ENCODE assay signal across 22 mouse cellular contexts in genomic region chr12:71408396-71409050, GRCm38 (mm10).
DNase-seq lines count a peak whose midpoint lies in the region; ATAC-seq and TF ChIP-seq lines count a peak whose summit lies in the region.
"Had no signal": no experiment of that assay in that cellular context is flagged by ENCODE, and none has a peak within 500 bp of the region (broad histone marks: within the 10 kb centered on the region; RNA-seq: fewer than 3 reads in every experiment).

No protein-coding gene starts in this region.

- TF ChIP-seq CTCF in forebrain, postnatal 0 days (IDR thresholded peaks at IDR 0.05; ENCODE audit: low read depth) = no peak
- no peak for TF ChIP-seq CTCF in intestine, postnatal 0 days (IDR thresholded peaks at IDR 0.05; ENCODE audit: low read depth)
- TF ChIP-seq CTCF in hindbrain, postnatal 0 days (IDR thresholded peaks at IDR 0.05; ENCODE audit: low read depth) = no peak

- H3K9ac ChIP-seq in forebrain, postnatal 0 days = no peak overlapping the region
- no peak overlapping the region for H3K9ac ChIP-seq in midbrain, embryonic 11.5 days (ENCODE audit: low read length)
- no peak overlapping the region for H3K9ac ChIP-seq in midbrain, embryonic 16.5 days (ENCODE audit: low read depth, low read length)
- H3K9ac ChIP-seq in forebrain, embryonic 16.5 days (replicated peaks; ENCODE audit: low read depth, low read length) = no peak overlapping the region
- no peak overlapping the region for H3K9ac ChIP-seq in intestine, postnatal 0 days (ENCODE audit: low read depth, low read length)
- H3K9ac ChIP-seq in kidney, embryonic 15.5 days = no peak overlapping the region
- H3K9ac ChIP-seq in hindbrain, postnatal 0 days (replicated peaks; ENCODE audit: low read length) = no peak overlapping the region
- H3K9ac ChIP-seq: embryonic facial prominence, embryonic 12.5 days; heart, embryonic 13.5 days; hindbrain, embryonic 12.5 days had no signal

- H3K4me3 ChIP-seq in forebrain, embryonic 10.5 days = no peak overlapping the region
- no peak overlapping the region for H3K4me3 ChIP-seq in forebrain, postnatal 0 days (ENCODE audit: low read depth, low read length)
- no peak overlapping the region for H3K4me3 ChIP-seq in midbrain, embryonic 11.5 days (ENCODE audit: low read depth, low read length)
- H3K4me3 ChIP-seq in midbrain, embryonic 16.5 days (ENCODE audit: low read depth, low read length) = no peak overlapping the region
- H3K4me3 ChIP-seq in forebrain, embryonic 16.5 days (replicated peaks; ENCODE audit: low read length) = no peak overlapping the region
- no peak overlapping the region for H3K4me3 ChIP-seq in intestine, postnatal 0 days (ENCODE audit: low read depth, low read length)
- H3K4me3 ChIP-seq in kidney, embryonic 15.5 days (replicated peaks) = no peak overlapping the region
- H3K4me3 ChIP-seq in hindbrain, postnatal 0 days (ENCODE audit: low read length) = no peak overlapping the region
- H3K4me3 ChIP-seq: embryonic facial prominence, embryonic 12.5 days; heart, embryonic 13.5 days; hindbrain, embryonic 12.5 days had no signal

- H3K27me3 ChIP-seq in forebrain, embryonic 10.5 days (ENCODE audit: poor library complexity, severe bottlenecking) = peaks cover 7% of the 10 kb centered on the region
- H3K27me3 ChIP-seq in forebrain, postnatal 0 days (ENCODE audit: insufficient read depth, low read length) = no peaks in the 10 kb centered on the region
- H3K27me3 ChIP-seq in midbrain, embryonic 11.5 days (ENCODE audit: control insufficient read depth, insufficient read depth, low read length) = no peaks in the 10 kb centered on the region
- H3K27me3 ChIP-seq in midbrain, embryonic 16.5 days (ENCODE audit: control insufficient read depth, insufficient read depth, low read depth, low read length) = no peaks in the 10 kb centered on the region
- no peaks in the 10 kb centered on the region for H3K27me3 ChIP-seq in forebrain, embryonic 16.5 days (replicated peaks; ENCODE audit: control insufficient read depth, insufficient read depth, low read length)
- H3K27me3 ChIP-seq in intestine, postnatal 0 days (replicated peaks; ENCODE audit: control insufficient read depth, insufficient read depth, low read length) = 0 out of 2 replicates have a peak, but pooled peaks cover 4% of the 10 kb centered on the region
- H3K27me3 ChIP-seq in kidney, embryonic 15.5 days = no peaks in the 10 kb centered on the region
- no peaks in the 10 kb centered on the region for H3K27me3 ChIP-seq in hindbrain, postnatal 0 days (ENCODE audit: insufficient read depth, low read length)
- H3K27me3 ChIP-seq: embryonic facial prominence, embryonic 12.5 days; heart, embryonic 13.5 days; hindbrain, embryonic 12.5 days had no signal

- no peak overlapping the region for H3K4me2 ChIP-seq in forebrain, postnatal 0 days (ENCODE audit: low read depth)
- no peak overlapping the region for H3K4me2 ChIP-seq in midbrain, embryonic 11.5 days
- H3K4me2 ChIP-seq in midbrain, embryonic 16.5 days (ENCODE audit: low read length) = no peak overlapping the region
- no peak overlapping the region for H3K4me2 ChIP-seq in forebrain, embryonic 16.5 days (ENCODE audit: low read length)
- no peak overlapping the region for H3K4me2 ChIP-seq in intestine, postnatal 0 days (replicated peaks; ENCODE audit: low read depth)
- H3K4me2 ChIP-seq in kidney, embryonic 15.5 days = no peak overlapping the region
- H3K4me2 ChIP-seq in hindbrain, postnatal 0 days (ENCODE audit: low read depth, low read length) = no peak overlapping the region
- H3K4me2 ChIP-seq: embryonic facial prominence, embryonic 12.5 days; heart, embryonic 13.5 days; hindbrain, embryonic 12.5 days had no signal

- 58% methylated on average over 3 of the region's 3 CpGs for WGBS in forebrain, embryonic 10.5 days
- 48% methylated on average over 3 of the region's 3 CpGs for WGBS in forebrain, postnatal 0 days
- WGBS in midbrain, embryonic 11.5 days = 62% methylated on average over 3 of the region's 3 CpGs
- 65% methylated on average over 3 of the region's 3 CpGs for WGBS in midbrain, embryonic 16.5 days
- 31% methylated on average over 3 of the region's 3 CpGs for WGBS in forebrain, embryonic 16.5 days
- WGBS in intestine, postnatal 0 days = 29% methylated on average over 3 of the region's 3 CpGs
- 17% methylated on average over 3 of the region's 3 CpGs for WGBS in kidney, embryonic 15.5 days
- WGBS in hindbrain, postnatal 0 days = 54% methylated on average over 3 of the region's 3 CpGs

- H3K4me1 ChIP-seq in forebrain, embryonic 10.5 days = peaks cover 21% of the 10 kb centered on the region
- H3K4me1 ChIP-seq in forebrain, postnatal 0 days (ENCODE audit: insufficient read depth) = no peaks in the 10 kb centered on the region
- H3K4me1 ChIP-seq in midbrain, embryonic 11.5 days (ENCODE audit: control insufficient read depth, insufficient read depth, low read length) = peaks cover 4% of the 10 kb centered on the region
- no peaks in the 10 kb centered on the region for H3K4me1 ChIP-seq in midbrain, embryonic 16.5 days (ENCODE audit: control insufficient read depth, insufficient read depth, low read length)
- peaks cover 3% of the 10 kb centered on the region for H3K4me1 ChIP-seq in forebrain, embryonic 16.5 days (replicated peaks; ENCODE audit: control insufficient read depth, insufficient read depth, low read length)
- no peaks in the 10 kb centered on the region for H3K4me1 ChIP-seq in intestine, postnatal 0 days (replicated peaks; ENCODE audit: control insufficient read depth, insufficient read depth, low read length)
- H3K4me1 ChIP-seq in kidney, embryonic 15.5 days = no peaks in the 10 kb centered on the region
- H3K4me1 ChIP-seq in hindbrain, postnatal 0 days (ENCODE audit: insufficient read depth, low read length) = no peaks in the 10 kb centered on the region

- ATAC-seq in forebrain, postnatal 0 days = no peak
- peak; percentile 63; the same call in 1 of the 2 replicates for ATAC-seq in midbrain, embryonic 11.5 days (ENCODE audit: low FRiP score)
- no peak for ATAC-seq in midbrain, embryonic 16.5 days
- peak; percentile 54; the same call in 1 of the 2 replicates for ATAC-seq in forebrain, embryonic 16.5 days
- peak; percentile 63 for ATAC-seq in intestine, postnatal 0 days
- ATAC-seq in kidney, embryonic 15.5 days (replicated peaks; ENCODE audit: low FRiP score) = no peak
- ATAC-seq in hindbrain, postnatal 0 days = no peak
- ATAC-seq: CD4-positive, CD25-positive, alpha-beta regulatory T cell, adult 4 months; hindbrain, embryonic 16.5 days had no signal

- H3K9me3 ChIP-seq in forebrain, embryonic 10.5 days = no peaks in the 10 kb centered on the region
- H3K9me3 ChIP-seq in forebrain, postnatal 0 days (ENCODE audit: low read length) = no peaks in the 10 kb centered on the region
- no peaks in the 10 kb centered on the region for H3K9me3 ChIP-seq in midbrain, embryonic 11.5 days (ENCODE audit: control insufficient read depth, low read length)
- no peaks in the 10 kb centered on the region for H3K9me3 ChIP-seq in midbrain, embryonic 16.5 days (replicated peaks; ENCODE audit: control insufficient read depth, low read length, poor library complexity, severe bottlenecking)
- no peaks in the 10 kb centered on the region for H3K9me3 ChIP-seq in forebrain, embryonic 16.5 days (ENCODE audit: control insufficient read depth, low read length)
- H3K9me3 ChIP-seq in intestine, postnatal 0 days (ENCODE audit: control insufficient read depth) = no peaks in the 10 kb centered on the region
- H3K9me3 ChIP-seq in kidney, embryonic 15.5 days (replicated peaks) = no peaks in the 10 kb centered on the region
- H3K9me3 ChIP-seq in hindbrain, postnatal 0 days (ENCODE audit: low read length) = no peaks in the 10 kb centered on the region
- H3K9me3 ChIP-seq: embryonic facial prominence, embryonic 12.5 days; G1E; hindbrain, embryonic 12.5 days had no signal

- DNase-seq in forebrain, embryonic 10.5 days (ENCODE audit: extremely low spot score, low spot score) = no peak
- DNase-seq in forebrain, postnatal 0 days = no peak
- no peak for DNase-seq in midbrain, embryonic 11.5 days (ENCODE audit: low spot score, missing footprints)
- no peak for DNase-seq in hindbrain, postnatal 0 days (ENCODE audit: low spot score)
- DNase-seq: adrenal gland, adult 8-10 months; adrenal gland, postnatal 36 days; B cell, adult 2 months; cerebellum, adult 11 months; cerebellum, adult 8-10 months; cerebellum, postnatal 25 days; gastrocnemius, postnatal 14 days; heart, postnatal 4 days had no signal

- H3K27ac ChIP-seq in forebrain, embryonic 10.5 days = 0 out of 2 replicates have a peak overlapping the region, but pooled peaks have one; percentile 22
- H3K27ac ChIP-seq in forebrain, postnatal 0 days (ENCODE audit: low read depth, low read length) = no peak overlapping the region
- H3K27ac ChIP-seq in midbrain, embryonic 11.5 days (ENCODE audit: low read depth, low read length) = no peak overlapping the region
- H3K27ac ChIP-seq in midbrain, embryonic 16.5 days (ENCODE audit: low read length) = no peak overlapping the region
- no peak overlapping the region for H3K27ac ChIP-seq in forebrain, embryonic 16.5 days (ENCODE audit: low read length)
- H3K27ac ChIP-seq in intestine, postnatal 0 days (ENCODE audit: low read depth, low read length) = no peak overlapping the region
- no peak overlapping the region for H3K27ac ChIP-seq in kidney, embryonic 15.5 days
- no peak overlapping the region for H3K27ac ChIP-seq in hindbrain, postnatal 0 days
- H3K27ac ChIP-seq: heart, embryonic 13.5 days; hindbrain, embryonic 12.5 days had no signal

- H3K36me3 ChIP-seq in forebrain, embryonic 10.5 days (replicated peaks) = no peaks in the 10 kb centered on the region
- no peaks in the 10 kb centered on the region for H3K36me3 ChIP-seq in forebrain, postnatal 0 days (ENCODE audit: insufficient read depth)
- H3K36me3 ChIP-seq in midbrain, embryonic 11.5 days (ENCODE audit: control insufficient read depth, insufficient read depth, low read length) = no peaks in the 10 kb centered on the region
- no peaks in the 10 kb centered on the region for H3K36me3 ChIP-seq in midbrain, embryonic 16.5 days (ENCODE audit: control insufficient read depth, insufficient read depth, low read length)
- H3K36me3 ChIP-seq in forebrain, embryonic 16.5 days (ENCODE audit: control insufficient read depth, insufficient read depth) = no peaks in the 10 kb centered on the region
- H3K36me3 ChIP-seq in intestine, postnatal 0 days (ENCODE audit: control insufficient read depth, insufficient read depth) = no peaks in the 10 kb centered on the region
- no peaks in the 10 kb centered on the region for H3K36me3 ChIP-seq in kidney, embryonic 15.5 days
- H3K36me3 ChIP-seq in hindbrain, postnatal 0 days (ENCODE audit: insufficient read depth, low read length) = no peaks in the 10 kb centered on the region
- H3K36me3 ChIP-seq: embryonic facial prominence, embryonic 12.5 days; G1E; heart, embryonic 13.5 days; hindbrain, embryonic 12.5 days had no signal

Comparison
In these comparisons a context has a peak if more than half of its experiments do, and no peak if none do; other contexts are left out.
1. ATAC-seq: peak in midbrain, embryonic 11.5 days (single experiment), forebrain, embryonic 16.5 days (single experiment) and intestine, postnatal 0 days (single experiment); none in forebrain, postnatal 0 days (single experiment), midbrain, embryonic 16.5 days (single experiment), kidney, embryonic 15.5 days (single experiment) and hindbrain, postnatal 0 days (single experiment).